Mouse (Mus musculus) heart, embryonic 16.5 days (tissue): ENCODE results near the gene Bbs2. TPM values are rescaled to one million over a fixed set of nuclear protein-coding genes. Genes with fewer than 3 reads are reported as not detected.
"Not testable (repeated sequence)": the region's sequence is repeated elsewhere in the genome, so short reads cannot be mapped to it uniquely, and the experiment has no call there.

ENCODE experiments used
- ATAC-seq: fragments of 200-750 bp; cut with Nextera tagmentation; replicated peaks from 2 replicates; pipeline ENCODE4 v1.8.0; 2017; ENCODE audit warnings: moderate number of reproducible peaks; ENCODE audit not compliant: insufficient read depth, low FRiP score; ENCODE audit errors: extremely low read depth
- H3K27ac ChIP-seq: fragments of 300-500 bp; sonication (generic); 2 replicates; pipeline ENCODE4 v1.5.1; 2014; ENCODE audit warnings: mild to moderate bottlenecking, low read length, control low read depth, moderate library complexity
- H3K27me3 ChIP-seq: fragments of 300-500 bp; sonication (generic); 2 replicates; pipeline ENCODE4 v1.6.1; 2014; ENCODE audit warnings: low read length, mixed read lengths; ENCODE audit not compliant: control insufficient read depth, insufficient read depth
- H3K36me3 ChIP-seq: fragments of 300-500 bp; sonication (generic); 2 replicates; pipeline ENCODE4 v1.6.1; 2014; ENCODE audit not compliant: control insufficient read depth, insufficient read depth
- H3K4me1 ChIP-seq: fragments of 300-500 bp; sonication (generic); 2 replicates; pipeline ENCODE4 v1.6.1; 2014; ENCODE audit warnings: low read length, mixed read lengths; ENCODE audit not compliant: control insufficient read depth, insufficient read depth
- H3K4me2 ChIP-seq: fragments of 300-500 bp; sonication (generic); 2 replicates; pipeline ENCODE4 v1.6.1; 2014; ENCODE audit warnings: low read depth, mild to moderate bottlenecking, control low read depth, low read length
- H3K4me3 ChIP-seq: fragments of 300-500 bp; sonication (generic); 2 replicates; pipeline ENCODE4 v1.5.1; 2014; ENCODE audit warnings: mild to moderate bottlenecking, control low read depth, low read length
- H3K9ac ChIP-seq: fragments of 300-500 bp; sonication (generic); 2 replicates; pipeline ENCODE4 v1.6.1; 2014; ENCODE audit warnings: low read length, control low read depth
- H3K9me3 ChIP-seq: fragments of 300-500 bp; sonication (generic); replicated peaks from 2 replicates; pipeline ENCODE4 v1.6.1; 2016; ENCODE audit warnings: low read length; ENCODE audit not compliant: control insufficient read depth
- WGBS: fragments of 180-500 bp; shearing (Covaris S2); extraction: QIAGEN DNeasy Blood & Tissue Kit; methylation state at CpG from one replicate; pipeline ENCODE4 v1.1.7; 2014; 5-methylcytosine and 5-hydroxymethylcytosine counted together
- polyA plus RNA-seq: library from polyadenylated mRNA; unstranded; fragments of >200 nt; fragmentation: Nextera tagmentation; extraction: Ambion mirVana; gene quantifications from 2 replicates; pipeline ENCODE4 v1.2.1, GENCODE M21; 2015

Gene Bbs2
- polyA plus RNA-seq, 1 experiment from 2014 or later, result 12.4 TPM

DNA sequence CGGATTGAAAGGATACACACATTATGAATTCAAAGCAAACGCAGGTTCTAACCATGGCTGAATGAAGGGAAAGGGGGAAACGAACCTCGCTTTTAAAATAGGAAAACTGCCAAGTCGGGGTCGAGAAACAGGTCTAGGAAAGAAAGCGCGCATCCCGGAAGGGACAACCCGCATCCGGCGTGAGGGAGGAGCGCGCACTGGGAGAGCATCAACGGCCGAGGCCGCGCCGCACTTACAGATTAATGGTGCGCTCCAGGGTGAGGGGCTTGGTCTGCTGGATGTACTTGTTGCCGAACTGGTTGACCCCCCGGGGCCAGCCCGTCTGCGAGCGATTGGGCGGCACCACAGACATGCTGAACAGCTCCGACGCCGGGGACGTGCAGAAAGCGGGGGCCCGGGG, 62.2 kb downstream of the Bbs2 start:
- H3K27me3 ChIP-seq, H3K36me3 ChIP-seq, H3K9me3 ChIP-seq: not testable (repeated sequence)
- 0% methylated on average over 20 of the region's 32 CpGs for WGBS
- Histone ChIP-seq H3K4me2 (peak overlapping the region; percentile 92), H3K27ac (peak overlapping the region; percentile 84), H3K4me3 (peak overlapping the region; percentile 96), H3K4me1 (peaks cover 22% of the 10 kb centered on the region), H3K9ac (peak overlapping the region; percentile 84)
- peak; percentile 85 for ATAC-seq

- H3K27me3 ChIP-seq, result no peaks in the 10 kb centered on the region
- H3K4me3 ChIP-seq, result peak overlapping the region; percentile 96
- no peak overlapping the region for H3K27ac ChIP-seq
- H3K4me2 ChIP-seq, result peak overlapping the region; percentile 92
- no peaks in the 10 kb centered on the region for H3K9me3 ChIP-seq
- H3K36me3 ChIP-seq, result peaks cover 8% of the 10 kb centered on the region
- WGBS, result 46% methylated on average over 5 of the region's 5 CpGs
- H3K9ac ChIP-seq, result peak overlapping the region; percentile 54
- ATAC-seq, result no peak
- peaks cover 22% of the 10 kb centered on the region for H3K4me1 ChIP-seq
These were observed 63.5 kb downstream of the Bbs2 start for GRCm38 (mm10) chr8:94035200-94035599.

DNA sequence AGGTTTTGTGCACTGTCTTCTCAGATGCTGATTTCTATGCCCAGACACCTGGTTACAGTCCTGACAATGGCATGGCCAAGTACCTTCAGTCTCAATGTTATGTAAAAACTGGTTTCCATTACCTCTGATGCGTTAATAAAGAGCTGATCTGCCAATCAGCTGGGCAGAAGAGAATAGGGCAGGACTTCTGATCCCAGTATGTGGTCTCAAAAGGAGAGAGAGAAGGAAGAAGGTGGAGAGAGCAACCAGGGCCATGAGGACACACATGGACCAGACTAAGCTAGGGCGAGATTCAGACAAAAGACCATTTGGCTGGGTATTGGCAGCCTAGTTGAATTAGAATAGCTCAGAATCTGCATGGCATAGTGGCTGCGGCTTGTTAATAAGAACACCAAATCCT, 65.1 kb downstream of the Bbs2 start:
- 83% methylated on average over 3 of the region's 3 CpGs for whole genome bisulfite sequencing

DNA sequence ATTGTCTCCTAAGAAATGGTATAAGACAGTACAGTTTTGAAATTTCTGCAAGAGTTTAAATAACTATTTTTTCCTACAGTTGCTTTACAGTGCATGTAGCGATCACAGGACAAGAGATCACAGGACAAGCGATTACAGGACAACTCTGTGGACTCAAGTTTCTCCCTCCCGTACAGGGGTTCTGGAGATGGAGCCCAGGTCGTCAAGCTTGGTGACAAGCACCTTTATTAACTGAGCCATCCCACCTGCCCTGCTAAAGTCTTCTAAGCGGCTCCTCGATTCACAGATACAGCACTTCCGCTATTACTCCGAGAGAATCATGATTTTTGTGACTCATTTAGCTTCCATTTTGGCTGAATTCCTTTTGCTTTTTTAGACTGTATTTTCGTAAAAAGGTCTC, 69.0 kb downstream of the Bbs2 start:
- Histone ChIP-seq H3K27me3 (no peaks in the 10 kb centered on the region), H3K9me3 (no peaks in the 10 kb centered on the region), H3K4me3 (no peak overlapping the region), H3K4me1 (peaks cover 9% of the 10 kb centered on the region), H3K27ac (no peak overlapping the region), H3K9ac (no peak overlapping the region), H3K36me3 (peaks cover 43% of the 10 kb centered on the region), H3K4me2 (no peak overlapping the region)
- 93% methylated on average over 9 of the region's 9 CpGs for WGBS
- ATAC-seq, result no peak

More for the DNA sequence above, 65.1 kb downstream of the Bbs2 start:
- ATAC-seq, result no peak
- Histone ChIP-seq H3K27me3 (no peaks in the 10 kb centered on the region), H3K36me3 (peaks cover 17% of the 10 kb centered on the region), H3K4me3 (no peak overlapping the region), H3K9me3 (no peaks in the 10 kb centered on the region), H3K27ac (no peak overlapping the region), H3K9ac (no peak overlapping the region), H3K4me1 (peaks cover 22% of the 10 kb centered on the region), H3K4me2 (no peak overlapping the region)

DNA sequence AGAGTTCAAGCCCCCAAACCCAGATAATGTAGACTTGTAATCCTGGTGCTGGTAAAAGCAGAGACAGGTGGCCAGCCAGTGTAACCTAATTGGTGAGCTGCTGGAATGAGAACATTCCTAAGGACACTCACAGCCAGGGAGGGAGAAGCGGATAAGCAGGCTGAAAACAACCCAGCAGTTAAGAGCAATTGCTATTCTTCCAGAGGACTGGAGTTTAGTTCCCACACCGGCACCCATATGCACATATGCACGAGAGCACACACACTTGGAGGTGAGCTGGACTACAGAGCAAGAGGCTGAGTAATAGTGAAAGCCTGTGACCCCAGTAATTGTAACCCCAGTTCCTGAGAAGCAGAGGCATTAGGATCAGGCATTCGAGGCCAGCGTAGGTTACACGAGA, 74.8 kb downstream of the Bbs2 start:
- H3K36me3 ChIP-seq, result peaks cover 54% of the 10 kb centered on the region
- ATAC-seq, result no peak

More for the DNA sequence above, 74.8 kb downstream of the Bbs2 start:
- Histone ChIP-seq H3K27ac (no peak overlapping the region), H3K4me1 (no peaks in the 10 kb centered on the region), H3K4me2 (no peak overlapping the region), H3K4me3 (no peak overlapping the region), H3K27me3 (no peaks in the 10 kb centered on the region), H3K9me3 (no peaks in the 10 kb centered on the region), H3K9ac (no peak overlapping the region)
- WGBS, result 85% methylated on average over 6 of the region's 6 CpGs

Other genes with a start within 250 kb of the Bbs2 start
- 43.3 and 45.5 TPM in 2 replicates for gene Amfr, start 86.1 kb downstream of the Bbs2 start, polyA plus RNA-seq
- 64.5 and 76.9 TPM in 2 replicates for gene Nudt21, start 61.9 kb downstream of the Bbs2 start, polyA plus RNA-seq
- 11.1 and 12.2 TPM in 2 replicates for gene Ogfod1, start 61.7 kb downstream of the Bbs2 start, polyA plus RNA-seq
- gene Mt4, start 38.3 kb upstream of the Bbs2 start, polyA plus RNA-seq, result not detected in 2 replicates
- gene Mt3, start 53.7 kb upstream of the Bbs2 start, polyA plus RNA-seq, result 57.4 and 68.9 TPM in 2 replicates
- 58.8 and 59.5 TPM in 2 replicates for gene Mt2, start 73.7 kb upstream of the Bbs2 start, polyA plus RNA-seq
- 662 and 667 TPM in 2 replicates for gene Mt1, start 80.2 kb upstream of the Bbs2 start, polyA plus RNA-seq
- 58.9 and 60.3 TPM in 2 replicates for gene Nup93, start 115.6 kb upstream of the Bbs2 start, polyA plus RNA-seq
- gene Slc12a3, start 230.3 kb upstream of the Bbs2 start, polyA plus RNA-seq, result not detected in 2 replicates